Mouse (Mus musculus) heart, embryonic 13.5 days (tissue): ENCODE measurements around the gene Rpgr. TPM values are rescaled to one million over a fixed set of nuclear protein-coding genes. Genes with fewer than 3 reads are reported as not detected.

Experiments used
- ATAC-seq: fragments of 200-750 bp; cut with Nextera tagmentation; 2 replicates; pipeline ENCODE4 v1.8.0; 2017; ENCODE audit warnings: moderate TSS enrichment; ENCODE audit not compliant: insufficient number of reproducible peaks, low FRiP score, low TSS enrichment; ENCODE audit errors: extremely low read depth
- H3K27ac ChIP-seq: fragments of 300-500 bp; sonication (generic); replicated peaks from 2 replicates; pipeline ENCODE4 v1.5.1; 2015; ENCODE audit warnings: moderate library complexity, mild to moderate bottlenecking, inconsistent platforms
- H3K27me3 ChIP-seq: fragments of 300-500 bp; sonication (generic); replicated peaks from 2 replicates; pipeline ENCODE4 v1.6.1; 2015; ENCODE audit warnings: mild to moderate bottlenecking, inconsistent platforms
- H3K36me3 ChIP-seq: fragments of 300-500 bp; sonication (generic); 2 replicates; pipeline ENCODE4 v1.6.1; 2015; ENCODE audit warnings: mild to moderate bottlenecking, inconsistent platforms
- H3K4me1 ChIP-seq: fragments of 300-500 bp; sonication (generic); 2 replicates; pipeline ENCODE4 v1.6.1; 2015; ENCODE audit warnings: inconsistent platforms
- H3K4me2 ChIP-seq: fragments of 300-500 bp; sonication (generic); 2 replicates; pipeline ENCODE4 v1.6.1; 2015; ENCODE audit warnings: inconsistent platforms, mild to moderate bottlenecking, moderate library complexity
- H3K4me3 ChIP-seq: fragments of 300-500 bp; sonication (generic); 2 replicates; pipeline ENCODE4 v1.5.1; 2015; ENCODE audit warnings: moderate library complexity, mild to moderate bottlenecking, inconsistent platforms
- H3K9ac ChIP-seq: fragments of 300-500 bp; sonication (generic); 2 replicates; pipeline ENCODE4 v1.6.1; 2015; ENCODE audit warnings: inconsistent platforms, mild to moderate bottlenecking, moderate library complexity
- H3K9me3 ChIP-seq: fragments of 300-500 bp; sonication (generic); 2 replicates; pipeline ENCODE4 v1.6.1; 2016; ENCODE audit warnings: inconsistent platforms
- WGBS: fragments of 180-500 bp; shearing (Covaris S2); methylation state at CpG from one replicate; pipeline ENCODE4 v1.1.7; 2015; ENCODE audit warnings: mixed read lengths; 5-methylcytosine and 5-hydroxymethylcytosine counted together
- polyA plus RNA-seq: library from polyadenylated mRNA; unstranded; fragments of >200 nt; fragmentation: Nextera tagmentation; extraction: Ambion mirVana; gene quantifications from 2 replicates; pipeline ENCODE4 v1.2.1, GENCODE M21; 2015

The Rpgr gene
- polyA plus RNA-seq = 8.8 and 9.8 TPM in 2 replicates

DNA sequence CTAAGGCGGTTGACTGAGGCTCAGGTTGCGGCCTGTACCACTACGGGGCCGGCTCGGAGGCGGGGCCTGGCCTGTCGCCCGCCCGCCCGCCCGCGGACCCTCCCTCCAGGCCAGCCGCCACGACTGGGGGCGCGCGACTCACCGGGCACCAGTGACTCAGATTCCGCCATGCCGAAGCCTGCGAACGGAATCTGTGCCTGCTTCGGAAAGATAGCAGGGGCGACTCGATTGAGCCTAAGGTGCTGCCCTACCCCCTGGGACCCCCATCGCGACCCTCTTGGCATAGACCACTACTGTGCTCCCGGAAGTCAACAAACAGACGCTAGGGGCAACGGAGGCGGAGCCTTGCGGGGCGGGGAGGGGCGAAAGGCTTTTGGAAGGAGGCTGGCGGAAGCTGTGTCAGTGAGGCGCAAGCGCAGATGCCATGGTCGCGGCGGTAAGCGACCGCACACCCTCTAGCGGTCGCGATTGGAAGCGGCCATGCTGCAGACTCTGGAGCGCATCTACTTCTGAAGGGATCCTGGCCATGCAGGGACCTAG, at the start of gene Rpgr:
Gene Rpgr, minus strand, starts transcription at position 511 of the 540 bp plus-strand sequence.
- Histone ChIP-seq H3K36me3 (no peaks in the 10 kb centered on the region), H3K9ac (peak within 1 kb of the TSS; percentile 78), H3K27me3 (no peaks in the 10 kb centered on the region), H3K4me1 (no peaks in the 10 kb centered on the region), H3K4me2 (peak within 1 kb of the TSS; percentile 64), H3K4me3 (peak within 1 kb of the TSS; percentile 63), H3K9me3 (no peaks in the 10 kb centered on the region), H3K27ac (peak within 1 kb of the TSS; percentile 68)
- ATAC-seq = peak; percentile 91
- WGBS = 10% methylated on average over 45 of the region's 47 CpGs

DNA sequence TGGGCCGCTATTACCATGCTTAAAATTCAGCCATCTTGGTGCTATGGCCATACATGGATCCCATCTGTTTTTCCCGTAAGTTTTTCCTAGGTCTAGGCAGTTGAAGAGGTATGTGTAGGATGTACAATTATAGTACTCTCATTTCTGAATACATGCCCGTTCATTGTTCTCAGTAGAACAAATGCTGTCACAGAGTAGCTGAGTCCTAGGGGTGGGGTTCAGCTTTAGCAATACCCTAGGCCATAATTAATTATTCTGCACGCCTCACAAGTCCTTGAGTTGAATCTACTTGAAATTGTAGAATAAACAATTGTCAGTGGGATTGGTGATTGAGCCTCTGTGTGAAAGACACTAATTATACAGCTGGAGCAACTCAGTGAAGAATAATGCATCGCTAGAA, 41.5 kb upstream of the Rpgr start:
- Histone ChIP-seq H3K4me1 (no peaks in the 10 kb centered on the region), H3K27ac (no peak overlapping the region), H3K9me3 (no peaks in the 10 kb centered on the region), H3K36me3 (no peaks in the 10 kb centered on the region), H3K4me2 (no peak overlapping the region), H3K4me3 (no peak overlapping the region), H3K27me3 (no peaks in the 10 kb centered on the region), H3K9ac (no peak overlapping the region)
- no peak for ATAC-seq
- 76% methylated on average over 5 of the region's 5 CpGs for WGBS

DNA sequence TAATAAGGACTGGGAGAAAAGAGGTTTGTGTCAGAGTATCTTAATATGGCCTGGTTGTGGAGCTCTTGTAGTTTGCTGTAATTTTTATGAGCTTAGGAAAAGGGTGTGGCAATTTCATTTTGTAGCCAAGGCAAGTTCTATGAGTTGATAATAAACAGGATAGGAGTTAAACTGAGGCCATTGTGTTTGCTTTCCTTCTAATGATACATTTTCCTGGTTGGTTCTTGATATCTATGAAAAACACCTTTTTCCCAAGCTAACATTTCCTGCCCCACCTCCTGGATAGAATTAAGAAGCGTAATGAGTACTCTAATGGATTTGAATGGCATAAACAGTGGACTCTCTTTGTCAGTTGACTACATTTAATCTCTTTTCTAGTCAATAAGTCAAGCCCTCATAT, 41.1 kb upstream of the Rpgr start:
- 68% methylated on average over 1 of the region's 1 CpGs for WGBS
- Histone ChIP-seq H3K4me2 (no peak overlapping the region), H3K9me3 (no peaks in the 10 kb centered on the region), H3K4me1 (no peaks in the 10 kb centered on the region), H3K27me3 (no peaks in the 10 kb centered on the region), H3K4me3 (no peak overlapping the region), H3K36me3 (no peaks in the 10 kb centered on the region), H3K27ac (no peak overlapping the region), H3K9ac (no peak overlapping the region)
- no peak for ATAC-seq

DNA sequence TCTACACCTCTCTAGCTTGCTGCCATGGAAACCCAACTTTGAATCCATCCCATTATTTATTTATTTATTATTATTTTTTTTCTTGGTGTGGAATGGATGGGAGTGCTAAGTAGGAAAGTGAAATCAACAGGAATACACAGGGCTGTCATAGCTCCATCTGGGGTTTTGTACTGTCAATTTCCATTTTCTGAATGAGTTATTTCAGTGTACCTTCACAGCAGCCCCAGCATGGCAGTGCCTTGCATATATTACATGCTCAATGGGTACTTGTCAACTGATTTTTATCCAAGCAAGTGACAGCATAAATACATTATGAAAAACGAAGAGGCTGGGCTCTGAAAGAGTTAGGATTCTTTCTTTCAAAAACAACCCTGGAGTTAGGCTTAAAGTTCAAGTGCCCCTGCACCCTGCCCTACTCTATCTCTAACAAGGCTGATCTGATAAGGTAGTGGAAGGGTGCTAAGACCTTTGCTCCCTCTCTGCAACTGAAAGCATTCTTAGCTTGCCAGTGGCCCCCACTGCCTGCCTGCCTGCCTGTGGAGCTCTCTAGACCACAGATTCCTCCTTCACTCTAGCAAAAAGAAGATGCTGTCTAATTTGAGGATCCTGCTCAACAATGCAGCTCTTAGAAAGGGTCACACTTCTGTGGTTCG, 35.3 kb upstream of the Rpgr start, which contains the start of gene Otc:
Gene Otc, plus strand, starts transcription at position 454 of the 653 bp plus-strand sequence.
- no peak within 1 kb of the TSS for H3K4me2 ChIP-seq
- H3K9ac ChIP-seq = no peak within 1 kb of the TSS
- H3K27ac ChIP-seq = no peak within 1 kb of the TSS
- no peaks in the 10 kb centered on the region for H3K4me1 ChIP-seq
- H3K36me3 ChIP-seq = no peaks in the 10 kb centered on the region
- H3K9me3 ChIP-seq = no peaks in the 10 kb centered on the region
- no peak for ATAC-seq
- no peaks in the 10 kb centered on the region for H3K27me3 ChIP-seq
- H3K4me3 ChIP-seq = no peak within 1 kb of the TSS
- WGBS = 39% methylated on average over 2 of the region's 2 CpGs

DNA sequence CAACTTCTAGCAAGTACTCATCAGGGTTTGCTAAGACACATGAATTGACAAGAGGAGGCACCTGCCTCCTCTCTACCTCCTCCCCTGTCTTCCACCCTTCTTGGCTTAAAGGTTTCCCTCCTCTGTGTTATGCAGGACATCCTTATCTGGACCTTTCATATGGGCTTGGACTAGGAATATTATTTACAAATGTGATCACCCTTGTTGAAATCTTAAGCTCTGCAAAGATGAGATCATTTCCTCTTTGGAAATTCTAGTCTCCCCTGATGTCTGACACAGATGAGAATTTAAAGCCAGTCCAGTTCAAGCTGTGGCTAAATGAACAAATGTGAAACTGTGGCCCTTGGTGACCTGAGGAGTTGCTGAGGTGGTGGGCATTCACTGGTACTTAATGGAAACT, 34.6 kb upstream of the Rpgr start:
- H3K27me3 ChIP-seq = no peaks in the 10 kb centered on the region
- no peaks in the 10 kb centered on the region for H3K36me3 ChIP-seq
- no peak overlapping the region for H3K4me2 ChIP-seq
- H3K4me3 ChIP-seq = no peak overlapping the region
- H3K4me1 ChIP-seq = no peaks in the 10 kb centered on the region
- no peak overlapping the region for H3K9ac ChIP-seq
- no peaks in the 10 kb centered on the region for H3K9me3 ChIP-seq
- H3K27ac ChIP-seq = no peak overlapping the region
- ATAC-seq = no peak

DNA sequence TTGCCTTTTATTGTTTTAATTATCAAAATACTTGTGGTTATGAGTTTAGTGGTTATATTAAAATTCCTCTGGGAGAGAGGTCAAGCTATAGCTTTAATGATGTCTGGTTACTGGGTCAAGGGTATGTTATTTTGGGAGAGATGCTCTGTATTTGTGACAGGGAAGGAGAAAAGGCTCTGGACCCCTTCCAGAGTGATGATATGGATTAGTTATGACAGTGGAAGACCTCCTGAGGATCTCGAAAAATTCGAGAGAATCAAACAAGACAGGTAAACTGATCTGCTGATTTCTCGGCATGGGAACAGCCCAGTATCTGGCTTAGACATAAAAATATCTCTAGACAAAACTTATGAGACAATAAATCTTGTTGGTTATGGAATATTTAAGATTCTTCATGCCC, 27.2 kb upstream of the Rpgr start:
- Histone ChIP-seq H3K4me1 (no peaks in the 10 kb centered on the region), H3K4me2 (no peak overlapping the region), H3K27ac (no peak overlapping the region), H3K4me3 (no peak overlapping the region), H3K27me3 (no peaks in the 10 kb centered on the region), H3K9me3 (no peaks in the 10 kb centered on the region), H3K36me3 (no peaks in the 10 kb centered on the region), H3K9ac (no peak overlapping the region)
- 52% methylated on average over 3 of the region's 3 CpGs for WGBS
- ATAC-seq = no peak

DNA sequence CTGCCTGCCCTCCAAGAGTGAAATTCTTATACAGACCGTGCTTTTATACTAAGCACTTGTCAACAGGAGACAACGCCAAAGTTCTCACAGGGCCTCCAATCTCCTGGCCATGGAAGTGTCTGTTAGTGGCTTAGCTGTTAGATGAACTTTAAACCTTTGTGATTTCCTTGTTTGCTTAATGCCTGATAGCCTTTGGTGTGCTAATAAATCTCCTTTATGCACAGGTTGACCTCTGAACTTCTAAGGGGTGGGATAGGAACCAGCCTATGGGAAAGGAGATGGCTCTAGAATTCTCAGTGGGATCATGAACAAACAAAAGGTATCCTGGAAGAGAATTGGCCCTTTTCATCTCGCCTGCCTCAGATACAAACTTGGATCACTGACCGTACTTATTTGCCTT, 22.8 kb upstream of the Rpgr start:
- H3K9me3 ChIP-seq = no peaks in the 10 kb centered on the region
- H3K27me3 ChIP-seq = no peaks in the 10 kb centered on the region
- no peaks in the 10 kb centered on the region for H3K36me3 ChIP-seq
- H3K4me1 ChIP-seq = no peaks in the 10 kb centered on the region
- no peak for ATAC-seq
- WGBS = 51% methylated on average over 4 of the region's 4 CpGs
- H3K4me2 ChIP-seq = no peak overlapping the region
- H3K9ac ChIP-seq = no peak overlapping the region
- H3K4me3 ChIP-seq = no peak overlapping the region
- H3K27ac ChIP-seq = no peak overlapping the region

DNA sequence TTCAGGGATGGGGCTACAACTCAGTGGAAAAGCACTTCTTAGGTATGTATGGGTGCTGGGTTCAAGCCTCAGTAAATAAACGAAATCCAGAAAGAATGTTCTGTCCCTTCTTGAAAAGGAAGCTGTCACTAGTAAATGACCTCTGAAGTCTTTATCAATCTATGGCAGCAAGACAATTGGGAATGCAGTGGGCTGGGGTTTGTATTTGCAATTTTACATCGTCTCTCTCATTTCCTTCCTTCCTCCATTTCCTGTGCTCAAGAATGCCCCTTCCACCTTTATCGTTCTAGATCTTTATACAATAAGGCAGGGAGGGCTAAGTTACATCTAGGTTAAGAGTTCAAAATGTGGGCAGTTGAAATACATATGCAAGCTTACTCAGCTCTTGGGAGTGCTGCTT, 17.9 kb upstream of the Rpgr start:
- no peaks in the 10 kb centered on the region for H3K27me3 ChIP-seq
- H3K27ac ChIP-seq = no peak overlapping the region
- no peak overlapping the region for H3K9ac ChIP-seq
- ATAC-seq = no peak
- 43% methylated on average over 3 of the region's 3 CpGs for WGBS
- no peak overlapping the region for H3K4me2 ChIP-seq
- no peaks in the 10 kb centered on the region for H3K4me1 ChIP-seq
- no peaks in the 10 kb centered on the region for H3K36me3 ChIP-seq
- no peaks in the 10 kb centered on the region for H3K9me3 ChIP-seq
- no peak overlapping the region for H3K4me3 ChIP-seq

DNA sequence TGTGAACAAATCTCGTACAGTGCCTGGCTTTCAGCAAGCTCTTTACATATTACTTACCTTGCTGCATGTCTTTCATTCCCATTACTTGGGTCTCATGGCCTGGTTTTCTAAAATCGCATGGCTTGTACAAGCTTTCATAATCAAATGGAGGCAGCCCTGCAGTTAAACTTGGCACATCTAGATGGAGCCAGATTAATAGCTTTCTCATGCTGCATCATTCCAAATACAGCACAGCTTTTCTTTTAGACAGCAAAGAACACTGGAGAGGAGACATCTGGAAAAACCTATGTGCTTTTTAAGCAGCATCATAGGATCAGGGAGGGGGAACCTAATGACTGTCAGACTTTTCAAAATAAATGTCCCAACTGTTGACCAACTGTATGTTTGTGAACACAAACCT, 16.3 kb upstream of the Rpgr start:
- ATAC-seq = no peak
- Histone ChIP-seq H3K27ac (no peak overlapping the region), H3K9me3 (no peaks in the 10 kb centered on the region), H3K4me1 (no peaks in the 10 kb centered on the region), H3K4me3 (no peak overlapping the region), H3K36me3 (no peaks in the 10 kb centered on the region), H3K27me3 (no peaks in the 10 kb centered on the region), H3K9ac (no peak overlapping the region), H3K4me2 (no peak overlapping the region)
- WGBS = 58% methylated on average over 2 of the region's 2 CpGs

DNA sequence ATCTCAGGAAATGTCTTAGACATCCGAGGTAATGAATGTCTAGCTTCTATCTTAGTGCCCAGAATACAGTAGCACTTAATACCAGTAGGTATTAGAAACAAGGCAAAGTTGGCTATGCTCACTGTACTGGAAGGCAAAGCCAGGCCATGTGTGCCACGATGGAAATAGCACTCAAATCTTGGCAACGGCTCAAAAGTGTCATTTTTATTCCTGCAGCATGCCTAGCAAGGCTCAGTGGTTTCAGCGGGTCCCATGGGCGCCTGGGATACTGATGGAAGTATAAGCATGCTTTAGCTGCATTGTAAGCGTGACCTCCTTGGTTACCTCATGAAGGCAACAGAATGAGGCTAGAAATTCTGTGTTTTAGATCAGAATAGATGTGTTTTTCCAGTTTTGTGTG, 2.6 kb upstream of the Rpgr start:
- Histone ChIP-seq H3K4me3 (no peak overlapping the region), H3K9me3 (no peaks in the 10 kb centered on the region), H3K4me1 (no peaks in the 10 kb centered on the region), H3K9ac (no peak overlapping the region), H3K27ac (no peak overlapping the region), H3K4me2 (no peak overlapping the region), H3K27me3 (no peaks in the 10 kb centered on the region), H3K36me3 (no peaks in the 10 kb centered on the region)
- 52% methylated on average over 6 of the region's 6 CpGs for WGBS
- no peak for ATAC-seq

DNA sequence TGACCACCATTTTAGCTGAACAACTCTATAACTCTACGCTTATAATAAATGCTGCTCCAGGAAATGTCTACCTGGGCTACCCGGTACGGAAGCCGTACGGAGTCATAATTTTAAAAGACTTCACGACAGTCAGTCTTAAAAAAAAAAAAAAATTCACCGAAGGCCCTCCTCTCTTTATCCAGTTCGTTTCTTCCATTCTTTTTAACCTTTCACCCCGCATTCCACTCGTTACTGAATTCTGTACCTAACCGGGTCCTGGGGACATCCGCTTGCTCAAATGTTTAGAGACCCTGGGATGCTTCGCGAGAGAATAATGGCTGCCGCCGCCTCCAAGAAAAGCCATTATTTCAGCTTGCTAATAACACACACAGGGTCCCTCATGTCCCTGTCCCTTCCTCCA, 748 bp downstream of the Rpgr start:
- WGBS = 12% methylated on average over 16 of the region's 16 CpGs

DNA sequence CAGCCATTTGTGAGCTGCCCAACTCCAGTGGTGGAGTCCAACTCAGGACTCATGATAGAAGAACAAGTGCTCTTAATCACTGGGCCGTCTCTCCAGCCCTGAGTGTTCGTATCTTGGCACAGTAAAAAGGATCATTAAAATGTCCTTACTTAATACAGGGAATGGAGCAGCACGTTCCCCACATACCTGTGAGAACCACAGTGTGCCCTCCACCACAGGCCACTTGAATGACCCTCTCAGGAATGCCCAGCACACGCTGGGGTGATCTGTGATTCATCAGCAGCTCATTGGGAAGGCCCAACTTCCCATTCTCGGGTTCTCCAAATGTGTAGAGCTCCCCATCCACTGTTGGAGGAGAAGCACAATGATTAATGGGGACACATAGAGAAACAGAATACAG, 10.8 kb downstream of the Rpgr start:
- Histone ChIP-seq H3K27me3 (no peaks in the 10 kb centered on the region), H3K4me2 (no peak overlapping the region), H3K4me1 (no peaks in the 10 kb centered on the region), H3K9me3 (no peaks in the 10 kb centered on the region), H3K4me3 (no peak overlapping the region), H3K9ac (no peak overlapping the region), H3K36me3 (peaks cover 17% of the 10 kb centered on the region; the same call in 1 of the 2 replicates), H3K27ac (no peak overlapping the region)
- 68% methylated on average over 5 of the region's 5 CpGs for WGBS
- no peak for ATAC-seq

More for the DNA sequence above, 748 bp downstream of the Rpgr start:
- Histone ChIP-seq H3K4me2 (peak overlapping the region; percentile 64), H3K4me1 (no peaks in the 10 kb centered on the region), H3K9ac (peak overlapping the region; percentile 78), H3K27me3 (no peaks in the 10 kb centered on the region), H3K9me3 (no peaks in the 10 kb centered on the region), H3K36me3 (no peaks in the 10 kb centered on the region), H3K4me3 (peak overlapping the region; percentile 63), H3K27ac (peak overlapping the region; percentile 68)
- ATAC-seq = no peak
